13 mouse cellular contexts compared by ENCODE assay signal in the genomic region with DNA sequence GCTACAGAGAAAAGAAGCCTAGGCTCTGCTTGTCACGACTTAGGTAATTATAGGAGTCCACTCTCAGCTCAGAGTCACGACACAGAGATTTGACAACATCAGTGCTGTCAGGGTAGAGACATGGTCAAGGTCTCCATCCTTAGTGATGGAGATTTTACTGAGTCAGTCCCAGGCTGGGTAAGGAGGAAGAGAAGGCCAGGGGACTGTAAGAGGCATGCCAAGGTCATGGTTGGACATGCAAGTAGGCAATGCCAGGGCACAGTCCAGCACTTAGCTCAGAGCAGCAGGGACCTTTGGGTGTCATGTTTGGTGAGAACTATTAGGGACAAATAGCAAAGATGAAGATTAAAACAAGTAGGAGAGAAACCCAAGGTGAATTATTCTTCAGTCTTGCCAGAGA.
"Had no signal": no experiment of that assay in that cellular context is flagged by ENCODE, and none has a peak within 500 bp of the region (broad histone marks: within the 10 kb centered on the region; RNA-seq: fewer than 3 reads in every experiment).

No protein-coding gene starts in this region.

- DNase-seq: gastrocnemius, adult 2 months; gastrocnemius, postnatal 10 days; gastrocnemius, postnatal 25 days; heart, adult 18-20 months; heart, postnatal 10 days; heart, postnatal 4 days; kidney, adult 18-20 months; kidney, adult 9 months; kidney, postnatal 14 days; kidney, postnatal 36 days; layer of hippocampus, adult 9-11 months; layer of hippocampus, postnatal 36 days; left cerebral cortex, postnatal 4 days had no signal
